ENCODE assay signal across 18 mouse cellular contexts in genomic region chr11:32464282-32464681, GRCm38 (mm10).
"Had no signal": no experiment of that assay in that cellular context is flagged by ENCODE, and none has a peak within 500 bp of the region (broad histone marks: within the 10 kb centered on the region; RNA-seq: fewer than 3 reads in every experiment).

No protein-coding gene starts in this region.

- H3K36me3 ChIP-seq: limb, embryonic 15.5 days; liver, embryonic 12.5 days; midbrain, embryonic 13.5 days had no signal

- H3K27me3 ChIP-seq: limb, embryonic 15.5 days; liver, embryonic 12.5 days; midbrain, embryonic 13.5 days had no signal

- H3K4me3 ChIP-seq: limb, embryonic 15.5 days; liver, embryonic 12.5 days; midbrain, embryonic 13.5 days; myocyte had no signal

- ATAC-seq: liver, embryonic 12.5 days; midbrain, embryonic 13.5 days; midbrain, embryonic 16.5 days had no signal

- H3K9ac ChIP-seq: limb, embryonic 15.5 days; liver, embryonic 12.5 days; liver, embryonic 14.5 days; lung, embryonic 14.5 days; midbrain, embryonic 13.5 days had no signal

- H3K9me3 ChIP-seq: limb, embryonic 15.5 days; liver, embryonic 12.5 days; midbrain, embryonic 13.5 days had no signal

- H3K27ac ChIP-seq: limb, embryonic 15.5 days; liver, embryonic 12.5 days; liver, embryonic 14.5 days; midbrain, embryonic 13.5 days had no signal

- H3K4me2 ChIP-seq: limb, embryonic 15.5 days; liver, embryonic 12.5 days; lung, embryonic 14.5 days; midbrain, embryonic 11.5 days; midbrain, embryonic 13.5 days had no signal

- DNase-seq: lung, embryonic 14.5 days; lung, postnatal 10 days; lung, postnatal 4 days; retina, postnatal 1 day; right cerebral cortex, adult 18-20 months; right cerebral cortex, postnatal 25 days; right cerebral cortex, postnatal 4 days; spleen, adult 18-20 months; thymus, adult 18-20 months; thymus, postnatal 14 days; thymus, postnatal 36 days had no signal
